Mouse (Mus musculus) cerebellum, adult 2 months (tissue): ENCODE results near the gene Itpkb.

Experiments
- CTCF ChIP-seq: fragments of 200-500 bp; IDR thresholded peaks from 2 replicates; pipeline ENCODE4 v1.5.1; 2011; ENCODE audit warnings: low read depth, mild to moderate bottlenecking, control low read depth, low read length, moderate library complexity, borderline replicate concordance; ENCODE audit not compliant: insufficient read depth
- POLR2A ChIP-seq: fragments of 200-500 bp; IDR thresholded peaks from 2 replicates; pipeline ENCODE4 v1.6.1; 2011; ENCODE audit warnings: low read length, control low read depth, borderline replicate concordance; ENCODE audit not compliant: insufficient read depth

- TF ChIP-seq POLR2A (no peak), CTCF (no peak)
These were observed 11.9 kb upstream of the Itpkb start for GRCm38 (mm10) chr1:180318407-180318806.
